ENCODE assay signal across 9 mouse cellular contexts in the genomic region with DNA sequence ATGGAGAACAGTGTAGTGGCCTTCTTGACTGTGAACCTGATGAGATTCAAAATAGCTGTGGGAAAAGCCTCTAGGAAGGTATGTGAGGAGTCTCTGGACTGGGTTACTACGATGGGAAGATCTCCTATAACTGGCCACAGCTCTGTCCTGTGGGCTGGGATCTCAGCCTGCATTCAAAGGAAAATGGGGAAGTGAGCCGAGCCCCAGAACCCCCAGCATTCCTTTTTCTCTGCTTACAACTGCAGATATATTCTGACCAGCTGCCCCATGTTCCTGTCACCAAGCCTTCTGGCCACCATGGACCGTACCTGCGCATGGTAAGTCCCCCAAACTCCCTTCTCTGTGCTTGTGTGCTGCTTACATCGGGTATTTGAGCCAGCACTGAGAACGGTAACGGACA. TPM values are rescaled to one million over a fixed set of nuclear protein-coding genes. Genes with fewer than 3 reads are reported as not detected.
DNase-seq lines count a peak whose midpoint lies in the region; ATAC-seq and TF ChIP-seq lines count a peak whose summit lies in the region.
"Had no signal": no experiment of that assay in that cellular context is flagged by ENCODE, and none has a peak within 500 bp of the region (broad histone marks: within the 10 kb centered on the region; RNA-seq: fewer than 3 reads in every experiment).

A gene (plus strand): TSS at position 218 of the 400 bp plus-strand sequence.

- no peaks in the 10 kb centered on the region for H3K36me3 ChIP-seq in heart, embryonic 10.5 days
- H3K36me3 ChIP-seq in midbrain, embryonic 14.5 days (ENCODE audit: control insufficient read depth, insufficient read depth, low read length), result no peaks in the 10 kb centered on the region
- H3K36me3 ChIP-seq: G1E had no signal

- WGBS in heart, embryonic 10.5 days, result 74% methylated on average over 7 of the region's 7 CpGs
- 84% methylated on average over 7 of the region's 7 CpGs for WGBS in midbrain, embryonic 14.5 days

- no peak for TF ChIP-seq CTCF in layer of hippocampus, adult 2 months (conservative IDR thresholded peaks at IDR 0.05)

- H3K9me3 ChIP-seq in heart, embryonic 10.5 days, result no peaks in the 10 kb centered on the region
- no peaks in the 10 kb centered on the region for H3K9me3 ChIP-seq in midbrain, embryonic 14.5 days (ENCODE audit: control insufficient read depth, low read length)

- H3K27me3 ChIP-seq in heart, embryonic 10.5 days (ENCODE audit: insufficient read depth, poor library complexity, severe bottlenecking), result no peaks in the 10 kb centered on the region
- H3K27me3 ChIP-seq in midbrain, embryonic 14.5 days (ENCODE audit: control insufficient read depth, insufficient read depth, low read length), result no peaks in the 10 kb centered on the region

- H3K4me1 ChIP-seq in brown adipose tissue, adult 24 weeks (ENCODE audit: control insufficient read depth, insufficient read depth, insufficient read length, low read length), result no peaks in the 10 kb centered on the region; the same call in 1 of the 2 replicates
- peaks cover 33% of the 10 kb centered on the region for H3K4me1 ChIP-seq in heart, embryonic 10.5 days
- peaks cover 7% of the 10 kb centered on the region; the same call in 1 of the 2 replicates for H3K4me1 ChIP-seq in midbrain, embryonic 14.5 days (ENCODE audit: control insufficient read depth, insufficient read depth, low read length)

- H3K4me2 ChIP-seq in midbrain, embryonic 14.5 days (ENCODE audit: low read length), result no peak within 1 kb of the TSS

- no peak within 1 kb of the TSS for H3K4me3 ChIP-seq in layer of hippocampus, adult 2 months
- 0 out of 2 replicates have a peak within 1 kb of the TSS, but pooled peaks have one; percentile 21 for H3K4me3 ChIP-seq in brown adipose tissue, adult 24 weeks (ENCODE audit: insufficient read depth, low read depth, low read length)
- no peak within 1 kb of the TSS for H3K4me3 ChIP-seq in heart, embryonic 10.5 days
- no peak within 1 kb of the TSS for H3K4me3 ChIP-seq in midbrain, embryonic 14.5 days (replicated peaks; ENCODE audit: low read depth, low read length)

- no peak within 1 kb of the TSS for H3K27ac ChIP-seq in layer of hippocampus, adult 2 months
- 0 out of 2 replicates have a peak within 1 kb of the TSS, but pooled peaks have one; percentile 5 for H3K27ac ChIP-seq in brown adipose tissue, adult 24 weeks (replicated peaks; ENCODE audit: low read depth, low read length)
- H3K27ac ChIP-seq in heart, embryonic 10.5 days, result no peak within 1 kb of the TSS
- no peak within 1 kb of the TSS for H3K27ac ChIP-seq in midbrain, embryonic 14.5 days (replicated peaks; ENCODE audit: low read depth, low read length)

- no peak for ATAC-seq in midbrain, embryonic 14.5 days (ENCODE audit: low FRiP score, low TSS enrichment)

- H3K9ac ChIP-seq in midbrain, embryonic 14.5 days (replicated peaks; ENCODE audit: low read length), result no peak within 1 kb of the TSS

- no peak for DNase-seq in layer of hippocampus, adult 2 months (ENCODE audit: low spot score in 2 of 2)
- no peak for DNase-seq in layer of hippocampus, adult 11-12 months (ENCODE audit: low spot score)
- DNase-seq in heart, embryonic 10.5 days (ENCODE audit: low spot score), result no peak
- no peak for DNase-seq in layer of hippocampus, postnatal 25 days (ENCODE audit: extremely low spot score in 1 of 2, low spot score in 1 of 2)
- no peak for DNase-seq in midbrain, embryonic 14.5 days
- no peak for DNase-seq in cerebellum, adult 9-10 months
- DNase-seq in natural killer cell, adult 2 months (ENCODE audit: low spot score in 2 of 2), result no peak

RNA-seq across cellular contexts. Expression of the gene that starts here (rescaled TPM):
- total RNA-seq in layer of hippocampus, adult 2 months (2021), result 10 to 100 TPM; 21.1 to 24.2 TPM
- polyA plus RNA-seq in brown adipose tissue, adult 24 weeks (2012; ENCODE audit: insufficient read depth, insufficient read length, missing spikeins), result 9.6 and 13.7 TPM in 2 replicates
- 25.7 and 26.1 TPM in 2 replicates for polyA plus RNA-seq in heart, embryonic 10.5 days (2016; fragmentation: Nextera tagmentation; extraction: Ambion mirVana)
- 10 to 100 TPM; 21.0 to 21.4 TPM for total RNA-seq in layer of hippocampus, postnatal 25 days (2021)
- polyA plus RNA-seq in midbrain, embryonic 14.5 days (2014; fragmentation: Nextera tagmentation; extraction: Ambion mirVana), result 29.3 and 35.2 TPM in 2 replicates
- total RNA-seq: G1E had no signal
- polyA plus RNA-seq: G1E had no signal
